Mouse (Mus musculus): ENCODE results near the gene Dhx36. TPM values are rescaled to one million over a fixed set of nuclear protein-coding genes. Genes with fewer than 3 reads are reported as not detected.

Gene Dhx36
- polyA plus RNA-seq, 1 experiment from 2014 or later = 15.6 TPM

DNA sequence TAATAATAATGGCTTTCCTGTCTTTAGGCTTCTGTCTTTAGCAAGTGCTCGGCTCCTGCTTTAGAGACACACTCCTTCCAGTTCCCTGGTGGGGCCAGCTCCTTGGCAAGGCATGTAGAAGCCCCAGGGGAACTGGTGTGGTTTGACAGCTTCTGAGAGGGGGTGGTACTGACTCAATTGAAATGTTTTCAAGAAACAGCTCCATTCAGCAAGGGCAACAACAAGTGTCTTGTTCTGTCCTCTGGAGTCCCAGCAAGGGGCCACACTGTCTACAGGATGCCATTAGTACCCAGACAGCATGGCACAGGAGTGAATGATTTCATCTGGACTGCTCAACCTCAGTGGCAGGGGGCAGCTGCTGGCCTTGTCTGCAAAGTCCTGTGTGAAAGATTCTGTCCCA, 51.0 kb downstream of the Dhx36 start:
- no peak overlapping the region for H3K9ac ChIP-seq (ENCODE audit: low read depth, low read length)

DNA sequence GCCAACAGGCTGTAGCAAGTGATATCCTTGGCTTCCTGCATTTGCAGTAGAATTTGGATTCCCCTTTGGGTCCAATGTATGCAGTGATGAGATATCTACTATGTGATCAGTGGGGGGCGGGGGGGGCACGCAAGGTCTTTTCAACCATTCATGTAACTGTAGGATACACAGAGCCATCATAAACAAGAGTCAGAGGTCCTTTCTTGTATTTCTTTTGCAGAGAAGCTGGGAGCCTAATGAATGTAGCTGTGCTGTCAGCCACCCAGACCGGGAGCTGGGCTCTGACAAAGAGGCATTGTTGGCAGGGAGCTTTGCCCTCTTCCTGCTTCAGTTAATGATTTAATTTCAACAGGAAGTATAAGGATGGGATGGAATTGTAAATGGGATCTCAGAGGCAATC, 52.7 kb downstream of the Dhx36 start:
- no peak overlapping the region for H3K4me2 ChIP-seq (replicated peaks; ENCODE audit: low read depth)
- H3K4me3 ChIP-seq (ENCODE audit: low read depth, low read length) = no peak overlapping the region
- no peaks in the 10 kb centered on the region for H3K9me3 ChIP-seq (ENCODE audit: control insufficient read depth)
- H3K27ac ChIP-seq (ENCODE audit: low read depth, low read length) = peak overlapping the region; percentile 6; the same call in 1 of the 2 replicates
- 0 out of 2 replicates have a peak, but pooled peaks cover 6% of the 10 kb centered on the region for H3K4me1 ChIP-seq (replicated peaks; ENCODE audit: control insufficient read depth, insufficient read depth, low read length)
- no peak overlapping the region for H3K9ac ChIP-seq (ENCODE audit: low read depth, low read length)
- 31% methylated on average over 3 of the region's 3 CpGs for WGBS
- ATAC-seq = peak; percentile 57
- no peak for TF ChIP-seq CTCF (IDR thresholded peaks at IDR 0.05; ENCODE audit: low read depth)
- H3K27me3 ChIP-seq (replicated peaks; ENCODE audit: control insufficient read depth, insufficient read depth, low read length) = no peaks in the 10 kb centered on the region
- peaks cover 11% of the 10 kb centered on the region for H3K36me3 ChIP-seq (ENCODE audit: control insufficient read depth, insufficient read depth)

More for the DNA sequence above, 51.0 kb downstream of the Dhx36 start:
- no peaks in the 10 kb centered on the region for H3K9me3 ChIP-seq (ENCODE audit: control insufficient read depth)
- H3K4me3 ChIP-seq (ENCODE audit: low read depth, low read length) = no peak overlapping the region
- TF ChIP-seq CTCF (IDR thresholded peaks at IDR 0.05; ENCODE audit: low read depth) = no peak
- H3K27ac ChIP-seq (ENCODE audit: low read depth, low read length) = no peak overlapping the region
- H3K4me1 ChIP-seq (replicated peaks; ENCODE audit: control insufficient read depth, insufficient read depth, low read length) = 0 out of 2 replicates have a peak, but pooled peaks cover 6% of the 10 kb centered on the region
- peaks cover 25% of the 10 kb centered on the region for H3K36me3 ChIP-seq (ENCODE audit: control insufficient read depth, insufficient read depth)
- ATAC-seq = no peak
- H3K4me2 ChIP-seq (replicated peaks; ENCODE audit: low read depth) = no peak overlapping the region
- no peaks in the 10 kb centered on the region for H3K27me3 ChIP-seq (replicated peaks; ENCODE audit: control insufficient read depth, insufficient read depth, low read length)
- WGBS = 72% methylated on average over 1 of the region's 1 CpGs

GRCm38 (mm10) chr3:62452961-62453360, 53.8 kb downstream of the Dhx36 start:
- H3K4me1 ChIP-seq (replicated peaks; ENCODE audit: control insufficient read depth, insufficient read depth, low read length) = 0 out of 2 replicates have a peak, but pooled peaks cover 6% of the 10 kb centered on the region
- peaks cover 13% of the 10 kb centered on the region for H3K36me3 ChIP-seq (ENCODE audit: control insufficient read depth, insufficient read depth)
- no peaks in the 10 kb centered on the region for H3K27me3 ChIP-seq (replicated peaks; ENCODE audit: control insufficient read depth, insufficient read depth, low read length)
- H3K4me3 ChIP-seq (ENCODE audit: low read depth, low read length) = no peak overlapping the region
- no peak overlapping the region for H3K27ac ChIP-seq (ENCODE audit: low read depth, low read length)
- no peak overlapping the region for H3K9ac ChIP-seq (ENCODE audit: low read depth, low read length)
- no peak overlapping the region for H3K4me2 ChIP-seq (replicated peaks; ENCODE audit: low read depth)
- no peak for TF ChIP-seq CTCF (IDR thresholded peaks at IDR 0.05; ENCODE audit: low read depth)
- H3K9me3 ChIP-seq (ENCODE audit: control insufficient read depth) = no peaks in the 10 kb centered on the region
- ATAC-seq = no peak
- WGBS = 71% methylated on average over 4 of the region's 4 CpGs

DNA sequence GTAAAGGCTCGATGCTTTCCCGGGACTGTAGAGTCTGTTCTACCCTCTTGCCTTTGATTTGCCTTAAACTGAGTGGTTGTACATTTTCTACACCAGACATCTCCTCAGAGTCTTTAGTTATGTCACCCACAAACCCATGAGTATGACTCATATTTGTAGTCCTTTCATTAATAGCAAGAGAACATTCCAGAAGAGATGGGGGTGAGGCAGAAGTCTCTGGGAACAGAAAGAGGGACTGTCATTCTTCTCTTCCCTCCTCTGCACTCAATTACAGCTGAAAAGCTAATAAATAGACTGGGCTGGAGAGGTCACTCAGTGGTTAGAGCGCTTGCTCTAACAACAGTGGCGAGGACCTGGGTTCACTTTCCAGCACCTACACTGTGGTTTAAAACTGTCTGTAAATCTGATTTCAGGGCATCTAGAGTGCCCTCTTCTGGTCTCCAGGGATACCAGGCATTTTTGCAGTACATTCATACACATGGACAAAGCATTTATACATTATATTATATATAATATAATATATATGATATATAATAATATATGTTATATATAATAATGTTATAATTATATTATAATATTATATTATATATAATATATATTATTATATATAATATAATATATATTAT, 56.8 kb downstream of the Dhx36 start:
- 0 out of 2 replicates have a peak, but pooled peaks cover 7% of the 10 kb centered on the region for H3K4me1 ChIP-seq (replicated peaks; ENCODE audit: control insufficient read depth, insufficient read depth, low read length)
- H3K4me3 ChIP-seq (ENCODE audit: low read depth, low read length) = no peak overlapping the region
- no peaks in the 10 kb centered on the region for H3K9me3 ChIP-seq (ENCODE audit: control insufficient read depth)
- no peak for ATAC-seq
- TF ChIP-seq CTCF (IDR thresholded peaks at IDR 0.05; ENCODE audit: low read depth) = peak; percentile 53
- no peaks in the 10 kb centered on the region for H3K27me3 ChIP-seq (replicated peaks; ENCODE audit: control insufficient read depth, insufficient read depth, low read length)
- H3K4me2 ChIP-seq (replicated peaks; ENCODE audit: low read depth) = no peak overlapping the region
- WGBS = 90% methylated on average over 4 of the region's 4 CpGs
- no peak overlapping the region for H3K9ac ChIP-seq (ENCODE audit: low read depth, low read length)
- no peak overlapping the region for H3K27ac ChIP-seq (ENCODE audit: low read depth, low read length)
- H3K36me3 ChIP-seq (ENCODE audit: control insufficient read depth, insufficient read depth) = peaks cover 13% of the 10 kb centered on the region; the same call in 1 of the 2 replicates

DNA sequence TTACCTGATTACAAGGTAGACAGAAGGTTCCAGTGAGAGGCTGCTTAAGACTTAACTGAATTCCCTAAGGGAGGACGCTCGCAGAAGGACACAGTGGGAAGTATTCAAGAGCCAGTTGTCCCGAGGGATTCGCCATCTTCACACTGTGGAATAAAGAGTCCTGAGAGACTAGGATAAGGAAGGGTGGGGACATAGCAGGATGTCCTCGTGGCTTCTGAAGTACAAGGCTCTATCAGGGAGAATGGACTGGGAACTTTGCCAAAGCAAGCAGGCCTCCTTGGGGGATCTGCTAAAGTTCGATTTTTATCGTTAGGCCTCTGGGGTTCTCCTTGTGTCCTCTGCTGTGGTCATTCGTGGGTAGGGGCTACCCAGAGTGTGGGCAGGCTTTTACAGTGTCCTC, 59.7 kb downstream of the Dhx36 start:
- TF ChIP-seq CTCF (IDR thresholded peaks at IDR 0.05; ENCODE audit: low read depth) = no peak
- ATAC-seq = peak; percentile 83

DNA sequence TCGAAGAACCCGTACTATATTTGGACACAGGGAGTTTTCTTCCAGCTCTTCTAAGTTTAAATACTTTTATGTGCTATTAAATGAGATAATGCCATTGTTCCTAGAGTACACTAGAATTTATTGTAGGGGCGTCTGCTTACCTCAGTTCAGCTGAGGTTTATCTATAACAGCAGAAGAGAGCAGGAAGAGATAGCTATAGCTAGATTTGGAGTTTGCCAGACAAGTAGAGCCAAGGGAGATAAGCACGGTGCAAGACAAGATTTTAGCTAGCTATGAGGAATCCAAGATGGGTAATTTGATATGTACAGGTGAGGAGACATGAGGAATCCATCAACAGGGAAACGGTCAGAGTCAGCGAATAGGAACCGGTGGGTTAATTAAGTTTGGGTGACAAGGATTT, 60.5 kb downstream of the Dhx36 start:
- no peak for TF ChIP-seq CTCF (IDR thresholded peaks at IDR 0.05; ENCODE audit: low read depth)

More for the DNA sequence above, 59.7 kb downstream of the Dhx36 start:
- Histone ChIP-seq H3K4me2 (replicated peaks; ENCODE audit: low read depth) (0 out of 2 replicates have a peak overlapping the region, but pooled peaks have one; percentile 13), H3K4me1 (replicated peaks; ENCODE audit: control insufficient read depth, insufficient read depth, low read length) (0 out of 2 replicates have a peak, but pooled peaks cover 7% of the 10 kb centered on the region), H3K9me3 (ENCODE audit: control insufficient read depth) (no peaks in the 10 kb centered on the region), H3K27me3 (replicated peaks; ENCODE audit: control insufficient read depth, insufficient read depth, low read length) (no peaks in the 10 kb centered on the region), H3K36me3 (ENCODE audit: control insufficient read depth, insufficient read depth) (peaks cover 12% of the 10 kb centered on the region; the same call in 1 of the 2 replicates), H3K9ac (ENCODE audit: low read depth, low read length) (no peak overlapping the region), H3K4me3 (ENCODE audit: low read depth, low read length) (no peak overlapping the region), H3K27ac (ENCODE audit: low read depth, low read length) (peak overlapping the region; percentile 15)
- WGBS = 30% methylated on average over 8 of the region's 8 CpGs

More for the DNA sequence above, 60.5 kb downstream of the Dhx36 start:
- Histone ChIP-seq H3K4me1 (replicated peaks; ENCODE audit: control insufficient read depth, insufficient read depth, low read length) (0 out of 2 replicates have a peak, but pooled peaks cover 7% of the 10 kb centered on the region), H3K36me3 (ENCODE audit: control insufficient read depth, insufficient read depth) (peaks cover 12% of the 10 kb centered on the region; the same call in 1 of the 2 replicates), H3K4me2 (replicated peaks; ENCODE audit: low read depth) (no peak overlapping the region), H3K27me3 (replicated peaks; ENCODE audit: control insufficient read depth, insufficient read depth, low read length) (no peaks in the 10 kb centered on the region), H3K9ac (ENCODE audit: low read depth, low read length) (no peak overlapping the region), H3K4me3 (ENCODE audit: low read depth, low read length) (no peak overlapping the region), H3K27ac (ENCODE audit: low read depth, low read length) (no peak overlapping the region), H3K9me3 (ENCODE audit: control insufficient read depth) (no peaks in the 10 kb centered on the region)
- WGBS = 68% methylated on average over 7 of the region's 7 CpGs
- no peak for ATAC-seq
